Mouse (Mus musculus) G1E (cell line): ENCODE results near the gene Tmem33. TPM values are rescaled to one million over a fixed set of nuclear protein-coding genes. Genes with fewer than 3 reads are reported as not detected.

Source experiments
- ATAC-seq: 2 replicates; pipeline ENCODE4 v1.8.0; 2016; ENCODE audit warnings: mild to moderate bottlenecking; ENCODE audit not compliant: insufficient number of reproducible peaks, poor library complexity, low FRiP score, severe bottlenecking; ENCODE audit errors: extremely low read depth
- DNase-seq: peaks from one replicate; pipeline ENCODE4 v3.0.0; 2012; ENCODE audit warnings: low spot score
- H3K27me3 ChIP-seq: 2 replicates; pipeline ENCODE4 v1.6.1; 2012; ENCODE audit warnings: mild to moderate bottlenecking, low read length, inconsistent platforms; ENCODE audit not compliant: insufficient read depth
- H3K36me3 ChIP-seq: replicated peaks from 2 replicates; pipeline ENCODE3; 2012; ENCODE audit warnings: mild to moderate bottlenecking, inconsistent platforms
- H3K4me1 ChIP-seq: 2 replicates; pipeline ENCODE4 v1.6.1; 2012; ENCODE audit warnings: low read depth, low read length, inconsistent platforms, mixed read lengths; ENCODE audit not compliant: insufficient read depth
- H3K4me3 ChIP-seq: 2 replicates; pipeline ENCODE4 v1.5.1; 2012; ENCODE audit warnings: low read depth, mild to moderate bottlenecking, inconsistent platforms, low read length, moderate library complexity, mixed read lengths
- H3K9me3 ChIP-seq: replicated peaks from 2 replicates; pipeline ENCODE4 v1.6.1; 2012; ENCODE audit warnings: inconsistent platforms
- CTCF ChIP-seq: IDR thresholded peaks from 2 replicates; pipeline ENCODE4 v1.5.1; 2012; ENCODE audit warnings: low read depth, low read length, inconsistent platforms, mixed read lengths
- GATA1 ChIP-seq: IDR thresholded peaks from 2 replicates; pipeline ENCODE4 v1.6.1; 2012; ENCODE audit warnings: borderline replicate concordance, low read length, inconsistent platforms, mixed read lengths
- GATA2 ChIP-seq: IDR thresholded peaks from 2 replicates; pipeline ENCODE4 v1.6.1; 2012; ENCODE audit warnings: low read depth, low read length, inconsistent platforms, borderline replicate concordance
- POLR2AphosphoS5 ChIP-seq: IDR thresholded peaks from 2 replicates; pipeline ENCODE4 v1.6.1; 2012; ENCODE audit warnings: low read depth, low read length, inconsistent platforms; ENCODE audit not compliant: insufficient replicate concordance
- TAL1 ChIP-seq: conservative IDR thresholded peaks from 2 replicates; pipeline ENCODE4 v1.6.1; 2012; ENCODE audit warnings: low read depth, low read length, inconsistent platforms, mixed read lengths
- polyA plus RNA-seq: library from polyadenylated mRNA; stranded (reverse); fragments of >175 nt; gene quantifications from 2 replicates; pipeline ENCODE4 v1.2.3, GENCODE M21; 2012
- total RNA-seq, 2 experiments: library from RNA; stranded (forward) in 1 of 2; stranded (reverse) in 1 of 2; fragments of 200-1000 nt in 1 of 2; fragments of >200 nt in 1 of 2; fragmentation: Nextera tagmentation in 1 of 2; gene quantifications; 2 replicates each; pipeline ENCODE4 v1.2.3; 2014 to 2017

Gene Tmem33
- total RNA-seq (2014; fragmentation: Nextera tagmentation) (151 and 159 TPM in 2 replicates), total RNA-seq (2017) (62.7 and 75.8 TPM in 2 replicates), polyA plus RNA-seq (82.3 and 91.1 TPM in 2 replicates)

DNA sequence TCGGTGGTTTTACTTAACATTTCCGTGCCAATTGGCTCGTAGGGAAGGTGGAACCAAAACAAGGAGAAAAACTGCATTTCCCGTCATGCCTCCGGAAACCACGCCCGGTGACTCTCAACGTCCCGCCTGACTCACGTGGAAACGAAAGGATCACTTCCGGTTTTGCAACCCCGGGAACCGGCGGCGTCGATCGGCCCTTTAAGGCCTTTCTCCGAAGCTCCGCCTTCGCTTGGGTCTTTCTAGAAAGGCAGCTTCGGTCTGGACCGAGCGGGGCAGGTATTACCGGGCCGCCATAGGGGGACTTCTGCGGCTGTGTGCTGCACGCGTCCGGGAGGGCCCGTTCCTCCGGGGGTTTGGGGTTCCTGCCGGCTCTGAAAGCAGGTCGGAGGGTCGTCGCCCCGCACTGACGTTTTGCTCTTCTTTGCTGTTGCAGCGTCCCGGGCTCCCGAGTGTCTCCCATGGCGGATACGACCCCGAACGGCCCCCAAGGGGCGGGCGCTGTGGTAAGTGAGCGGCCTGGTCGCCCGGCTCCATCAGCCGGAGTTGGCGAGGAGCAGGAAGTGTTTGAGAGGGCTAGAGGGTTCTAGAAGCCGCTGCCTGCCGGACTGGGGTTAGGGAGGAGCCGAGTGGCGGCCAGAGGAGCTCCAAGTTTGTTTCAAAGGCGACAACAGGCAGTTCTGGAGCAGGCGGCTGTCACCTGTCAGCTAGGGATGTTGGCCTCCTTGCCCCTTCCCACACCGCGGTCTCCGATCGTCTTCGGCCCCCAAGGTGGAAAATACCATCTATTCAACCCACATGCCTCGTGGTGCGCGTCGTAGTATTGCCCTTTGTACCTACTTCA lies at the start of gene Tmem33:
Tmem33 (plus strand) TSS at position 35 of the 841 bp plus-strand sequence.
- Histone ChIP-seq H3K9me3 (no peaks in the 10 kb centered on the region), H3K27me3 (0 out of 2 replicates have a peak, but pooled peaks cover under 1% of the 10 kb centered on the region), H3K36me3 (peaks cover 29% of the 10 kb centered on the region), H3K4me1 (peaks cover 32% of the 10 kb centered on the region), H3K4me3 (peak within 1 kb of the TSS; percentile 83)
- DNase-seq (peak; percentile 63), ATAC-seq (peak; percentile 93)
- TF ChIP-seq GATA1 (no peak), CTCF (no peak), POLR2AphosphoS5 (no peak), GATA2 (no peak)

DNA sequence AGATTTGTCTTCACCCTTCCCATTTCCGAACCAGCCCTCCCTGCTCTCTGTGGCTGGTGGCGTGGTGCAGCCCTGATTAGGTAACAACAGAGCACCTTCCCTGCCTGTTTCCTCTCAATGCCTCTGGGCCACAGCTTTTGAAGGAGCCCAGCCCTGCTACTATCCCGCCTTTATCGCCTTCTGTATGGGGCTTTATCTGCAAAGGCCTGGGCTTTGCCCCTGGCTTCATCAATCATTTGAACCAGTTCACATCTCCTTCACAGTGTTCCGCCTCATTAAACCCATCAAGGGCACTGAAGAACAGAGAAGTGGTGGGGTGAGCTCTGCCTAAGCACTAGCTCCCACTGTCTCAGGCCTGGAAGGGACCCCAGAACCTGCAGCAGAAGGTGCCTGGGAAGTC lies 47.2 kb upstream of the Tmem33 start:
- peaks cover 8% of the 10 kb centered on the region for H3K9me3 ChIP-seq
- H3K36me3 ChIP-seq, result no peaks in the 10 kb centered on the region
- H3K4me3 ChIP-seq, result no peak overlapping the region
- H3K4me1 ChIP-seq, result no peaks in the 10 kb centered on the region
- TF ChIP-seq GATA2, result no peak
- no peak for TF ChIP-seq TAL1
- TF ChIP-seq CTCF, result no peak
- no peak for TF ChIP-seq POLR2AphosphoS5
- no peak for TF ChIP-seq GATA1
- H3K27me3 ChIP-seq, result no peaks in the 10 kb centered on the region
- ATAC-seq (no peak), DNase-seq (no peak)

DNA sequence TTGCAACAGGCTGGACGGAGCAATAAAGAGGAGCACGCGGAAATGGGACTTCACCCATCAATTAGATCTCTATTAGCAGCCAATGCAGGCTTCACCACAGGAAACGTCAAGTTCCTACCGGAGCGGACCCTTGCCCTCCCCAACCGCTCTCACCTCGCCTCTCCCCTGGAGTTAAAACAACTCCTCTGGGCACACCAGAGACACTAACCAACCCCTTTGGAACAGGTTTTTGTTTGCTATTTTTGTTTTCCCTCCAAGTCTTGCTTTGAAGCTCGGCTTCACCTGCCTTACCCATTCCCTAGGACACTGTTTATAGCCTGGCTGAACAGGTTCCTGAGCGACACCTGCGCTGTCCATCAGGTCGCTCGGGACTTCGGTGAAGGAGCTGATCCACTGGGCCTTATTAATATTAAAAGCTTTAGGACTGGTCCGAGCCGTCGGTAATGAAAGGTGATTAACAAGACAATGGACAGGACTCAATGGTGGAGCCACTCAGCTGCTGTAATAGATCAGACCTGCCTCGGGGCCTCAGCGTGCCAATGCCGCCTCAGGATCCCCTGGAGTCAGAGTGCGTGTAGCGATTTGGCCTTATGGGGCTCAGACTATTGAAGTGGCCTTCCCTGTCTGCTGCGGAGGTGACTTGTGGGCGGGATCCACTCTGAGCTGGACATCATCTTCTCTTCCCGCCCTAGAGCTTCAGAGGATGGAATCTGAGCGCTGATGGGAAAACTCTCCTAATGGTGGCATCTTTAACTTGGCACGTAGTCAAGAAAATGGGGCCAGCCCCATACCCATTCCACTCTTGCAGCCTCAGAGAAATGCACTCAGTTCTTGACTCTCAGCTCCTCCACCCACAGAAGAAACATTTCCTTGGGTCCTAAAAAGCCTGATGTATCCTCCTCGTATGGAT lies 45.0 kb upstream of the Tmem33 start:
- TF ChIP-seq CTCF (no peak), GATA2 (no peak), POLR2AphosphoS5 (no peak), TAL1 (no peak), GATA1 (no peak)
- no peak for DNase-seq
- no peak overlapping the region for H3K4me3 ChIP-seq
- H3K4me1 ChIP-seq, result no peaks in the 10 kb centered on the region
- H3K27me3 ChIP-seq, result no peaks in the 10 kb centered on the region
- no peak for ATAC-seq
- H3K36me3 ChIP-seq, result no peaks in the 10 kb centered on the region
- H3K9me3 ChIP-seq, result peaks cover 8% of the 10 kb centered on the region

DNA sequence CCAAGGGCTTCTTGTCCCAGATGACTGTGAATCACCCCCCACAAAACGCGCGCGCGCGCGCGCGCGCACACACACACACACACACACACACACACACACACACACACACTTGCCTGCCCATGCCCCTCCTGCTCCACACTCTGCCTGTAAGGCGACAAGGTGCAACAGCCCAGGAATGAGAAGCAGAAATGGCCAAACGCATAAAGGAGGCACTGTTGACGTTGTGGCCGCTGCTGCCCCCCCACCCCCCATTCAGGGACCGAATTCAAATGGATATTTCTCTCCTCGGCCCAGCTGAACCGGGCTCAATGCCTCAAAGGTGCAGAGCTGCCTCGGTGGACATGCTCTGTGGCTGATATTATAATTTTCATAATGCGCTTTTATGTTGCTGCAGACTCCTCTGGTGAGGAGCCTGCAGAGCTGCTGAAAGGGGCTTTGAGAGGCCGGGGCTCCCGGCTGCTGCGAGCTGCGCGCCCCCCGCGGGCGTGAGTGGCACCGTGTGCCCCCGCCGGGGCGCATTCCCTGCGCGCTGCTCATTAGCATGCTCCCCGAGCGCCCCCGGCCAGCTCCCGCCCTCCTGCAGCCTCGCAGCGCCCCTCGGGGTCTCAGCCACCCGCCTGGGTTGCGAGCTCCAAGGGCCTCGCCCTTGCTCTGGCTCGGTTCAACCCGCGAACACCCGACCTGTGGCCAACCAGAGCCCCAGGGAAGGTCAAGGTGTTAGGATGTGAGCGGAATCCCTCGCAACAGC lies 44.2 kb upstream of the Tmem33 start:
- no peak for ATAC-seq
- no peak for DNase-seq
- TF ChIP-seq GATA2 (no peak), CTCF (no peak), GATA1 (no peak), TAL1 (no peak), POLR2AphosphoS5 (no peak)
- Histone ChIP-seq H3K36me3 (no peaks in the 10 kb centered on the region), H3K4me1 (no peaks in the 10 kb centered on the region), H3K27me3 (no peaks in the 10 kb centered on the region), H3K4me3 (no peak overlapping the region), H3K9me3 (peaks cover 8% of the 10 kb centered on the region)

DNA sequence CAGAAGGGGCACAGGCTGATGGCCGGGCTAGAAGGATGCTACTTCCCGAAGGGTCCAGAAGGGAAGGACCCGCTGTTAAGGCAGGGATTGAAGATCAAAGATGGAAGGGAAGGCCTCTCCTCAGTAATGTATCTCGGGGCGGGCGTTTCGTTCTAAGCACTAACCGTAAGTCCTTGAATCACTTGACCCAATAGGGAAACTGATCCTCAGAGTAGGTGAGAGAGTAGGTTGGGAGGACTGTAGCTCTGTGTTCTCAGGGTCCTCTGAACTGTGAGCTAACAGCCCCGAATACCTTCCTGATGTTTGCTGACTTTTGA lies 43.6 kb upstream of the Tmem33 start:
- DNase-seq, result no peak
- Histone ChIP-seq H3K36me3 (no peaks in the 10 kb centered on the region), H3K4me1 (no peaks in the 10 kb centered on the region), H3K27me3 (no peaks in the 10 kb centered on the region), H3K4me3 (no peak overlapping the region), H3K9me3 (peaks cover 8% of the 10 kb centered on the region)
- TF ChIP-seq POLR2AphosphoS5, result no peak
- TF ChIP-seq GATA2, result no peak
- TF ChIP-seq GATA1, result no peak
- TF ChIP-seq CTCF, result no peak
- TF ChIP-seq TAL1, result no peak
- no peak for ATAC-seq

DNA sequence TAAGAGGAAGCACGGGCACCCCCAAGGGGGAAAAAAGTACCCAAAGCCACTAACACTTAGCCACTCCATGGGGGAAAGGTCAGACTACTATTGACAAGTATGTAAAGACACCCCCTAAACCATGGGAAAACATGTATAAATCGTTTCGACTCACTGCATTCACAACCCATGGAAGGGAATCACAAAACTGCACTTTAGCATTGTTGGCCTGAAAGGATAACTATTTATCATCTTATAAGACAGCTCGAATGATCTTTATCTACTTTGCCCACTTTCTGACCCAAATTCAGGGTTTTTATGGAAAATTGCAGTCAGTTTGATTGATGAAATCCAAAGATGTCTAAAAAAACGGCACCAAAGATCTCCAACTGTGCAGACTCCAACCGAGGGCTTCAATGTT lies 38.5 kb upstream of the Tmem33 start:
- no peak for DNase-seq
- 0 out of 2 replicates have a peak, but pooled peaks cover under 1% of the 10 kb centered on the region for H3K9me3 ChIP-seq
- H3K4me1 ChIP-seq, result no peaks in the 10 kb centered on the region
- TF ChIP-seq POLR2AphosphoS5 (no peak), GATA2 (no peak), TAL1 (no peak), CTCF (no peak), GATA1 (no peak)
- H3K36me3 ChIP-seq, result no peaks in the 10 kb centered on the region
- no peak overlapping the region for H3K4me3 ChIP-seq
- ATAC-seq, result no peak
- H3K27me3 ChIP-seq, result peaks cover 6% of the 10 kb centered on the region; the same call in 1 of the 2 replicates
